Mouse (Mus musculus): Measurements from ENCODE around the gene Gpd1l.
"Not testable (repeated sequence)": the region's sequence is repeated elsewhere in the genome, so short reads cannot be mapped to it uniquely, and the experiment has no call there.

The Gpd1l gene

DNA sequence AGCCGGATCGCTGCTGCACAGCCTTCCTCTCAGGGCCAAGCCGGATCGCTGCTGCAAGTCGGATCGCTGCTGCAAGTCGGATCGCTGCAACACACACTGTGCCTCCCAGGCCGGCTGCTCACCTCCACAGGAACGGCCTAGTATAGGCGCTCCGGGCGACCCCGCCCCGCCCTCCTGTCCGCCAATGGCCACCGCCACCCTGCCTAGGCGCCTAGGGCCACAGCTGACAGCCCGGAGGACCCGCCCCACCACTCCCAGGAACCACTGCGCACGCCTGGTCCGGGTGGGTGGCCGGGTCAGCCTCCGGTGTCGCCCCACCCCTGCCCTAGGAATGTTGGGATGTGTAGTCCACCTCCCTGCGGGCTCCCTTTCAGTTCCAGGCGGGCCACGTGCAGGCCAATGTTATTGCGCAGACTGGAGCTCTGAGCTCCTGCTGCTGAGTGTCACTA lies at the start of gene Gpd1l:
Gene Gpd1l (minus strand): TSS at position 265 of the 449 bp plus-strand sequence.
- no peak for DNase-seq (ENCODE audit: extremely low read depth, low read depth)

DNA sequence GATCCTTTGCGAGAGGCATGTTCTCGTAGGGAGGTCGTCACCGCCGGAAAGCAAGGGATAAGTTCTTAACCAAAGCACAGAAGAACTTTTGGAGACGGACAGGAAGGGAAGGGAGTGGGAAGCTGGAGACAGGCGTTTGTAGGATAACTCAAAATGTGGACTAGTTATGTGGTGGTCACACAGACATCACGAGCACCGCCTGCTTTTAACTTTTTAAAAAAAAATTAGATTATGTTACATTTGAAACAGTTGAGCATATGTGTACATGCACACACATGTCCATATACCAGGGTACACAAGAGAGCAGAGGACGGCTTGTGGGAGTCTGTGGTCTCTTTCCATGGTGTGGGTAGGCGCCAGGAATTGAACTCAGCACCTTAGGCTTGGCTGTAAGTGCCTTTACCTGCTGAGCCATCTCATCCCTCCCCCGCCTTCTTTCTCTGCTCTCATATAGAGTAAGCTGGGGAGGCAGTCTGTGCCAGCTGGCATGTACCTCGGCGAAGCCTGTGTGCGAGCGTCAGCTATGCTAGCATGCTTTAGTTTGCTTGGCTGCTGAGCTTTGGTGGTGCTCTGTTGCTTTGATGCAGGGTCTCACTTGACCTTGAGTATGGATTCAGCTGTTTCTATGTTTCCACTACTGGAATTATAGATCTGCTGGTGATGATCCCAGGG lies 49.0 kb upstream of the Gpd1l start, which contains the start of gene Rps27rt:
Gene Rps27rt (minus strand): TSS at position 51 of the 672 bp plus-strand sequence.
- no peak for DNase-seq (ENCODE audit: extremely low read depth, low read depth)

DNA sequence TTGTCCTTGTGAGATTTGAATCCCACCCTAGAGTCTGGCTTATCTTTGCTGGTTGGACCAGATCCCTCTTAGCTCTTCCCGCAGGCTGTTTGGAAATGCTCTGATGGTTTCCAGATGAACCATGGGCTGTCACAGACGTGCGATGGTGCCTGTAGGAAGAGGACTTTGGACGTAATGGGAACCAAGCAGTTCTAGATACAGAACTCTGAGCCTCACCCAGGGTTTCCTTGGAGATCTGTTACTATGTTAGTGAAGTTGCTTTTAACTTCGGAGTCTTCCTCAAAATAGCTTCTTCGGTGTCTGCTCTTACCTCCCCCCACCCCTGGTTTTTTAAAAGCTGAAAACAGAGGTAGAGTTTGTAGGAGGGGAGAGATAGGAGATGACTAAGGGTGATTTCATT lies 46.2 kb upstream of the Gpd1l start:
- no peak for DNase-seq (ENCODE audit: extremely low read depth, low read depth)

DNA sequence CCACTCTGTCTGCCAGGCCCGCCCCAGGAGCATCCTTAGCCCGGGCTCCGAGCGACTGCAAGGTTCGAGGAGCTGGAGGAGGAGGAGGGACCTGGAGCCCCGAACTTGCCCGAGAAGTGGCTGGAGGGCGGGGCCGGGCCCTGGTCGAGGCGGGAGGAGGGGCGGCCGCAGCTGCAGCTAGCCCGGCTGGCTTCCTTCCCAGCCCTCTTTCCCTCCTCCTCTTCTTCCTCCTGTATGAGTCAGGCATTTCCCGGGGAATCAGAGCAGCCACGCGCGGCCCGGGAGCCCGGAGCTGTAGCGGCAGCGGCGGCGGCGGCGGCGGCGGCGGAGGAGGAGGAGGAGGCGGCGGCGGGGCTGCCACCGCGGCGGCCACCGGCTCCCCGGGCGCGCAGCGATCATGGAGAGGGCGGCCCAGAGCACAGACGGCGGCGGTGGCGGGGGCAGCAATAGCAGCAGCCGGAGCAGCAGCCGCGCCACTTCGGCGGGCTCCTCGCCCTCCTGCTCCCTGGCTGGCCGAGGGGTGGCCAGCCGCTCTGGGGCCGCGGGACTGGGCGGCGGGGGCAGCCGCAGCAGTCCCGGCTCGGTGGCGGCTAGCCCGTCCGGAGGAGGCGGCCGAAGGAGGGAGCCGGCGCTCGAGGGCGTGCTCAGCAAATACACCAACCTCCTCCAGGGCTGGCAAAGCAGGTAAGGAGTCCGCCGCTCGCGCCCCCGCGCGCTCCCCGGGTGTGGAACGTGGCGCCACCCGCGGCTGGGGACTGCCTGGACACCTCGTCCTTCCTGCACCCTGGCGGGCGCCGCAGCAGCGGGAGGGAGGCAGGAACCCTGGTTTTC lies 44.7 kb upstream of the Gpd1l start, which contains the start of gene Osbpl10:
Gene Osbpl10 (plus strand): TSS at position 289 of the 831 bp plus-strand sequence.
- DNase-seq (ENCODE audit: extremely low read depth, low read depth) = no peak

DNA sequence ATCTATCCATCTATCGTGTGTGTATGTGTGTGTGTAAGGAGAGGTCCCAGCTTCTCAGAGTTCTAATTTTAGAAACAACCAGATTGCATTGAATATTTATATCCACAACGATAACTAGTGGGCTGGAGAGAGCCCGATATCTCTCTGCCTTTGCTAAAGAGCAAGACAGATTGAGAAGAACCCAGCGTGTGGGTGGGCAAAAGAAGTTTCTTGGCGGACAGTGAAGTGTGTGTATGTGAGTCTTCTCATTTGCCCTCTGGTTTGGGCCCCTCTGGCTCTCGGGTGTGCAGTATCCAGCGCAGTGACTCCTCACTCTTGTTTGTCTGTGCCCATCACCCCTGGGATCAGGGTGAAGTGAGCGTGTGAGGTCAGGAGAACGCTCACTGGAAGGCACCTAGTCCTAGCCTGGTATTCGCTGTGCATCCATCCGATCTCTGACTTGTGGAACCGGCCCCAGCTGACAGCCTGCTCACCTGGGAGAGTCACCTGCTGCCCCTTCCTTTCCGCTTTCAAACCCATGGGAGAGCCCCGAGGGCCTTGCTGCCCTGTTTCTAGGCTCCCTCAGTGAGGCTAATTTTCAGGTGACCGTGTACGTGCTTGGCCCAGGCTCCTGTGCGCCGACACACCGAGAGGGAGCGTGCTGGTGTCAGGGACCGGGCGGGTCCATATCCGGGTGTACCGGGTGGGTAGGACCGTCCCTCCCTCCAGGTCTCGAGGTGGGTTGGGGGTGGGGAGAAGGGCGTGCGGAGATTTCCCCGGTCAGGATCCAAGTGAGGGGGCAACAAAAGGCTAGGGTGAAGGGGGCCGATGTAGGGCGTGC lies 43.9 kb upstream of the Gpd1l start:
- DNase-seq (ENCODE audit: extremely low read depth, low read depth) = no peak

DNA sequence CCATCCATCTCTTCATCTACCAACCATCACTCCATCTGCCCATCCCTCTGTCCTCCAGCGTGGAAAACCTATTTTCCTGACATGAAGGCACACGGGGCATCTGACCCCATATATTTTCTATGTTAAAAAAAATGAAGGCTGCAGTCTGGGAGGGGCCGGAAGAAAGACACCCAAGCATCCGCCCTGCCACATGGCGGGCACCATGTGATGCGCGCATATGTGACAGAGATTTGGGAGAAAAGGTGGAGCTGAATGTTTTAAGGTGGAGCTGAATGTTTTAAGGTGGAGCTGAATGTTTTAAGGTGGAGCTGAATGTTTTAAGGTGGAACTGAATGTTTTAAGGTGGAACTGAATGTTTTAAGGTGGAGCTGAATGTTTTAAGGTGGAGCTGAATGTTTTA lies 32.5 kb upstream of the Gpd1l start:
- DNase-seq (ENCODE audit: extremely low read depth, low read depth) = not testable (repeated sequence)

DNA sequence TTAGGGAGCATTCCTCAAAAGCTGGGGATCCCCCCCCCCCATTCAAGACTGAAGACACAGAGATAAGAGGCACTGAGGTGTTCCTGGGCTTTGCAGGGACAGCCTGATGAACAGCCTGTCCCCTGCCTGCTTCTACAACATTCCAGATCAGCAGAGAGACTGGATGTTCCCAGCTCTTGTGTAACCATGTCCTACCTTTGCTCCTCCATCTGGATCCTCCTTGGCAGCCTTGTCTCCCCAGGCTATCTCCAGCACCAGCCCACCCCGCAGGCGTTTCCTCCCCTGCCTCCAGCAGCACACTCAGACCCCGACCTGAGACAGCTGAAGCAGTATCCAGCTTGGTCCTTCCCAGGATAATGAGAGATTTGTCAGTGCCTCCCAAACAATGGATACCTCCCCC lies 30.3 kb upstream of the Gpd1l start:
- DNase-seq (ENCODE audit: extremely low read depth, low read depth) = no peak

DNA sequence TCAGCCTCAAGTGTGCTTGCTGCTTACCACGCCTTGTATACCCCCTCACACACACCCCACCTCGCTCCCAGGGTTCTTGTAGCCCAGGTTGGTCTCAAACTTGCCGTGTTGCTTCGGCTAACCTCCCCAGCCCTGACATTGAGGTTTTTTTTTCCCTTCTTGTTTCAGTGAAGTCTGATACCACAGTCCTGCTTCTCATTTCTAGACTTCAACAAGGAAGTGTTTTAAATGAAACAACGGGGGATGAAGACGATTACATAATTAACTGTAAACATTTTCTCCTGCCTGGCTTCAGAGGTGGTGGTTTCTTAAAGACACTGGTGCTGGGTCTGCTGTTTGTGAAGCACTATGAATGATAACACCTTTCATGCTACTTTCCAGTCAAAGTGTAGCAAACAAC lies 27.1 kb upstream of the Gpd1l start:
- no peak for DNase-seq (ENCODE audit: extremely low read depth, low read depth)

DNA sequence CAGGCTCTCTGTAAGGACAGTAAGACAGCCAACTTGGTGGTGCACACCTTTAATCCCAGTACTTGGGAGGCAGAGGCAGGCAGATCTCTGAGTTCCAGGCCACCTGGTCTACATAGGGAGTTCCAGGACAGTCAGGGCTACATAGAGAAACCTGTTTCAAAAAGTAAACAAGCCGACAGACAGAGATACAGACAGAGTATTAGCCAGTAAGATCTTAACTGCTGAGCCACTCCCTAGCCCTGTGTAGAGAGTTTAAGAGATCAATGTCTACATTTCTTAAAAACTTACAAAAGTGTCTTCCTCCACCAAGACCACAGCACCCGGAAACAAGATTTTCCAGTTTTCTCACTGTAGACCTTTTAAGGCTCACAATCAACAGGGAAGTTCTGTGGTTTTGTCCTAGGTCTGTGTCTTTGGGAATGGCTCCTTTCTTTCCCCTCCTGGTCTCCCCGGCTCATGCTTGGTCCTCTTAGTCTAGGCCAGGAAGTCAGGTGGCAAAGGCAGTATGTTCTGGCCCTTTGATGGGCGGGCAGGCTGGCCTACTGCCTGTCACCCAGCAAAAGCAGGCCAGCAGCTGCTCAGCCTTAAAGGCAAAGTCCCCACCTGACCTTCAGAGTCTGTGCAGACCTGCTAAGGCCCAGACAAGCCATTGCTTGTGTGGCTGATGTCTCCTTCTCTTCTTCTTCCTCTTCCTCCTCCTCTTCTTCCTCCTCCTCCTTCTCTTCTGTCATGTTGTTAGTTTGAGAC lies 26.4 kb upstream of the Gpd1l start:
- no peak for DNase-seq (ENCODE audit: extremely low read depth, low read depth)

DNA sequence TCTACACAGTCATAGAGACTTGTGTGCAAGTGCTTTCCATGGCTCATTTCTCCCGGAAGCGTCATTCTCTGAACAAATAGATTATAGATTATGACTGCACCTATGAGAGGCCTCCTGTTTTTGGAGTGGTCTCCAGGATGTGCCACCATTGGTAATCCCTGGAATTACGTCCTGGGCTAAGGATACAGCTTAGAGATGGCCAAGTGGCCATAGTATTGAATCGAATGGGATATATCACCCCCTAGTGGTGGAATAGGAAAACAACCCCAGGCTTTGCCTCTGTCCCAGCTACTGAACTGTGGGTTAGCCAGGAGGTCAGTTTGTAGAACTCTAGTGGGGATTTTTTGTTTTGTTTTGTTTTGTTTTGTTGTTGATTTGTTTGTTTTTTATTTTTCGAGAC lies 23.2 kb upstream of the Gpd1l start:
- DNase-seq (ENCODE audit: extremely low read depth, low read depth) = no peak

DNA sequence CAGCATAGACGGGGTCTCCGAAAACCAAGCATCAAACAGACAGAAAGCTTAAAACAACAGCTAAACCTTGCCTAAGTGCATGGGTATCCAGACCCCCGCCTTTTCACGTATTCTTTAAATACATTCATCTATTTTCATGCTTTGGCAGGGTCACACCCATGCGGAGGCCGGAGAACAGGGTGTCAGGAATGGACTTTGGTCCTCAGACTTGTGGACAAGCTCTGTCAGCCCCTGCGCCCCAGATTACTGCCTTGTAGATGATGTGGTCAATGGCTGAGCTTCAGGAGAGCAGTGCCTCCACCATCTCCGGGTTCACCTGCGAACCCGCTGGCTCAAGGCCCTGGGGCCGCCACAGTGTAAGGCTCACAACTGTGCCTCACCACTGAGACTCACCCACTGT lies 21.6 kb upstream of the Gpd1l start:
- DNase-seq (ENCODE audit: extremely low read depth, low read depth) = no peak

DNA sequence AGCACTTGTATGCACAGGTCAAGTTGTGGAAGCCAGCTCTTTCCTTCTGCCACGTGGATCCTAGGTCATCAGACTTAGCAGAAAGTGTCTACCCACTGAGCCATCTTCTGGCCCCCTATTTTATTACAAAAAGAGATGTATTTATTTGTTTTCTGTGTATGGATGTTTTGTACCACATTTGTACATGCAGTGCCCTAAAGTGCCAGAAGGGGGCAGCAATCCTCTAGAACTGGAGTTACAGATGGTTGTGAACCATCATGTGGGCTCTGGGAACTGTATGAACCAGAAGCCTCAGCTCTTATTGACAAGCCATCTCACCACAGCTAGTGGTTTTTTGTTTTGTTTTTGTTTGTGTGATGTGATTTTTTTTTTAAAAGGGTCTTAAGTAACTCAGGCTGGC lies 19.1 kb upstream of the Gpd1l start:
- DNase-seq (ENCODE audit: extremely low read depth, low read depth) = no peak

DNA sequence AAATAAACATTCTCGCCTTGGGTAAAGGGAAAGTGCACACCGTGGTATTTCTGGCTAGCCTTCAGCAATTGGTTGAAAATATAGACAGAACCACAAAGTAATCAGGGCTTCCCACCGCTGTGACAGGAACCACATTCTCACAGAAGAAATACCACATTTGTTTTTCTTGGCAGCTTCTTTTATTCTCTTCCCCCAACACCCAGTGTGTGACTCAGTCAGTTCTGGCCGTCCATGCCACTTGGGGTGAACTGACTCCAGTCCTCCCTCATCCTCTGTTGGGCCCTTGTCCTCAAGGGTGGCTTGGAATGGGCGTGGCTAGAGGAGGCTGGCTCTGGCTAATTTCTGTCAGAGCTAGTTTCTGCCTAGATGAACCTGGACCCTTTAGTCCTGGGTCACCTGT lies 14.6 kb upstream of the Gpd1l start:
- DNase-seq (ENCODE audit: extremely low read depth, low read depth) = no peak

DNA sequence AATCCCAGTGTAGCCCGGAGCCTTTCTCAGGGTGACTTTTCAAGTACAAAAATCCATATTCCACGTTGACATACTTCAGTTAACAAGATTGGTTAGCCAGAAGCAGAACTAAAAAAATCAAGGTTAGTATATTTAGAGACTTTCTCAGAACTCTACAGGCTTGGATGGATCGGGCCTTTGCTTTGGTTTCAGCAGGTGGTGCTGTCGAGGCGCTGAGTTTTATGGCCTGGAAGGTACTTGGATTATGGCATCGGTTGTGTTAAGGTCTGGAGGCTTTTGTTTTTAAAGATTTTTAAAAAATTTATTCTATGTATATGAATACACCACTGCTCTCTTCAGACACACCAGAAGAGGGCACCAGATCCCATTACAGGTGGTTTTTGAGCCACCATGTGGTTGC lies 11.8 kb upstream of the Gpd1l start:
- no peak for DNase-seq (ENCODE audit: extremely low read depth, low read depth)

DNA sequence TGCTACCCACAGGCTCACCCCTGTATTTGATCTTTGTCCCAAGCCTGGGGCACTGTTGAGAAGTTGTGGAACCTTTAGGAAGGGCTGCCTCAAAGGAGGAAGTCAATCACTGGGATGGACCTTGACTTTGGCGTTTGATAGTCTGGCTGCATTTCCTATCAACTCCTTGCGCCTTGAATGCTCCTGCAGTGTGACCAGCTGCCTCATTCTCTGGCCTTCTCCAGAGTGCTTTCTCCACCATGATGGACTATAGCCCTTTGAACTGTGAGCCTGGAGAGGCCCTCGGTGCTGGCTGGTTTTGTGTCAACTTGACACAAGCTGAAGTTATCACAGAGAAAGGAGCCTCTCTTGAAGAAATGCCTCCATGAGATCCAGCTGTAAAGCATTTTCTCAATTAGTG lies 10.9 kb upstream of the Gpd1l start:
- DNase-seq (ENCODE audit: extremely low read depth, low read depth) = no peak

DNA sequence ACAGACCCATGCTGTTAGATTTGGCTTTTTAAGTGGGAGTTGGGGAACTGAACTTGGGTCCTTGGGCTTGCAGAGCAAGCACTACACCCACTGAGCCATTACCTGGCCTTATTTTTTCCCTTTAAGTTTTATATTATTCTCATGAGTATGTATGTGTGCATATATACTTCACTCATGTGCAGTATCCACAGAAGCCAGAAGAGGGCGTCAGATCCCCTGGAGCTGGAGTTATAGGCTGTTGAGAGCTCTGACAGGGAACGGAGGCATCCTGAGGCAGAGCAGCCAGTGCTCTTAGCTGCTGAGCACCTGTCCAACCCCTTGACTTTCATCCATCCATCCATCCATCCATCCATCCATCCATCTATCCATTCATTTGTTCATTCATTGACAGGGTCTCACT lies 2.9 kb upstream of the Gpd1l start:
- no peak for DNase-seq (ENCODE audit: extremely low read depth, low read depth)

DNA sequence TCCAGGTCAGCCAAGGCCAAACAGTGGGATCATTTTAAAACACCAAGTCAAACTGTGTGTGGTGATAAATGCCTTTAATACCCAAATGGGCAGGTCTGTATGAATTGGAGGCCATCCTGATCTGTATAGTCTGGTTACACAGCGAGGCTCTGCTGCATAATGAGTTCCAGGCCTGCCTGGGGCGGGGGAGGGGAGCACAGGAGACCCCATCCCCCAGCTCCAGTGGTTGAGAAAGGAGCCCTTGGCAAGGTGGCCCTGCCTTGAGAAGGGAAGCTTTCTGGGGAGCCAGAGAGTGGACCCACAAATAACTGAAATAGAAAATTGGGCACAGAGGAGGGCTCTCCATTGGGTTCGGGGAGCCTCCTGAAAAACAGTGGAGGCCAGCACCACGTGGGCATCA lies 1.5 kb upstream of the Gpd1l start:
- no peak for DNase-seq (ENCODE audit: extremely low read depth, low read depth)

DNA sequence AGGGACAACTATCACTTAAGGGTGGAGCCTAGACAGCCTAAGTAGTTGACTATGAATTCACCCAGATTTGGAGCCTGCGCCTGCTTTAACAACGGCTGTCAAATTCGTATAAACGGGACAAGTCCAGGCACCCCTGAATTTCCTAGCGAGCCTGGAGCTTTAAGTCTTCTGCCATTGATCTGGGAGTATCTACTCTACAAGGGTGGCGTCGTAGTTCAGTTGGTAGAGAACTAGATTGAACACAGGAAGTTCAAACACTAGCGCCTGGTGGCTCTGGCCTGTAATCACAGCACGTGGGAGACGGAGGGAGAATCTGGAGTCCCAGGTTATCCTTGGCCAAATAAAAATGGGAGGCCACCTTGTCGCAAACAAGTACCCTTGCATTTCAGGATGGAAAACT lies 444 bp upstream of the Gpd1l start:
- no peak for DNase-seq (ENCODE audit: extremely low read depth, low read depth)

DNA sequence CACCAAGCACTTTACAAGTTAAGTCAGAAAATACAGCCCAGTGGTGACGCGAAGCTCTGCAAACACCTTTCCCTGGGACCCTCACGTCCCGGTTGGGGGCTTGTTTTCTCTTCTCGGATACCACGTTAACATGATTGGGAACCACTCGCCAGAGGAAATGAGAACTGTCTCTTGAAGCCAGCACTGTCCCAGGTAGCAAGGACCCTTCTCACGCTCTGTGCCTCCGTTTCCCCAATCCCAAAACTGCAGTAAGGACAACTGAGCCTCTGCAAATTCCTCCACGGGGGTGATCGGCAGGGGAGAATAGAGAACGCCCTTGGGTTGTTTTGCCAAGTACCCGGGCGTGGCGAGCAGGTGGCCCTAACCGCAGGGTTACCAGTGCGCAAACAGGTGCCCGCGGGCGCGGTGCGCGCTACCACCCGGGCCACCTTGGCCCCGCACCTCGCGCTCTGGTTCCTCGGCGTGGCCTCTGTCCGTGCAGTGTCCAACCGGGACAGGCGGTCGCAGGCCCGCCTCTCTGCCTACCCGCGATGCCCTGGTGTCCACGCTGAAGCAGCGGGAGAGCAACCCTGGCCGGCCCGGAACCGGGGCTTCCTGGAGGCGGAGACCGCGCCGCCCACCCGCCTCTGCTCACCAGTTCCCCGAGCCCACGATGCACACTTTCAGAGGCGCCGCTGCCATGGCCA lies 607 bp downstream of the Gpd1l start:
- no peak for DNase-seq (ENCODE audit: extremely low read depth, low read depth)

DNA sequence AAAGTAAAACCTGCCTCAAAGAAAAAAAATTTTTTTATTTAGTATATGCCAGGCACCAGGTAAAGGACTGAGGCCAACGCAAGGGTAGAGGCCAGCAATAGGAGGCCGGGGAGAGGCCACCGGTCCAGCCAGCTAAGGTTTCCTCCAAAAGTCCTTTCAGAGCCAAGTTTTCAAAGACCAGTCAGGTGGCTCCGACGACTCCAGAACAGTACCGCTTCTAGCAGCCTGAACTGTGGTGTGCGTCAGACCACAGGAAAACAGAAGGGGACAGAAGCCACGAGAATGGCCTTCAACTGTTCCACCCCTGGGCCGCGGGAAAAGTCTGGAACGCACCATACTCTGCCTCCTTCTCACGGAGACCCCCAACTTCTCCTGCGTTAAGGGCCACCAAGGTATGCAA lies 1.2 kb downstream of the Gpd1l start:
- DNase-seq (ENCODE audit: extremely low read depth, low read depth) = no peak

All from MEL-GATA-1-ER (cell line).